Mouse (Mus musculus): ENCODE measurements around the gene Thada. TPM values are rescaled to one million over a fixed set of nuclear protein-coding genes. Genes with fewer than 3 reads are reported as not detected.

Gene Thada
- polyA plus RNA-seq, 2 experiments: 2.0 to 2.5 TPM

DNA sequence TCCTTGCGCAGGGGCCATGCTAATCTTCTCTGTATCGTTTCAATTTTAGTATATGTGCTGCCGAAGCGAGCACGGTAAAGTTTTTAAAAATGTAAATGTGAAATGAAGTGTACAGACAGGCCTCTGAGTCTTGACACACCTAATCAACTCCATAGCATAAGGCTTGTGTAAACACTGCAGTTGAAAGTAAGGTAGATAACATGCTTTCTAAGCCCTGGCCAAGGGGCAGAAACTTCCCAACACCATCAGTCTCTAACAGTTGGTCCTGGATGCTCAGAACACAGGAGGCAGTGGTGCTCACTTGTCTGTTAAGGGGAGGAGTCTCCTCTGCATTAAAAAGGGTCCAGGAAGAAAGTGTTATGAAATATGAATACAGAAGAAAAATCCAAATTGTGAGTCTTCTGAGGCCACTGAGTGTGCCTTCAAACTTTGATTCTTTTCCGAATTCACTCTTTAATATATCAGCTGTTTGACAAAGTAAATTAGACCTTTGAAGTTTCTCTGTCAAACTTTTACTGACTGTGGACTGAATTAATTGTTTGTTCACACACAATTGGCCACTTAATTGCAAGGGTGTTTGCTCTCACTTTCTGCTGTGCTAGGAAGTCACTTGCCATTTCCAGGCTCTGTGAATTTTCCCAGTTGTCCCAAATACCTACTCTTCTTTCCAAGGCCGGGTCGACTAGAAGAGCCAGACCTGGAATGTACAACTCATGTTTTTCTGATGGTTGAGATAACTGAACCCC lies 178.2 kb downstream of the Thada start:
- no peaks in the 10 kb centered on the region for H3K27me3 ChIP-seq (ENCODE audit: control insufficient read depth, insufficient read depth, low read length)
- H3K9me3 ChIP-seq (ENCODE audit: control insufficient read depth, low read length): no peaks in the 10 kb centered on the region
- ATAC-seq (ENCODE audit: insufficient read depth) (no peak), DNase-seq (ENCODE audit: low read depth in 3 of 3, low spot score in 3 of 3) (no peak)
- no peak overlapping the region for H3K27ac ChIP-seq
- H3K9ac ChIP-seq (replicated peaks): no peak overlapping the region
- no peaks in the 10 kb centered on the region for H3K36me3 ChIP-seq (replicated peaks; ENCODE audit: control insufficient read depth, insufficient read depth, low read depth)
- 78% methylated on average over 8 of the region's 8 CpGs for WGBS (ENCODE audit: insufficient replicate concordance)
- H3K4me3 ChIP-seq (ENCODE audit: insufficient read depth in 1 of 2, low read depth in 2 of 2, low read length in 2 of 2): no peak overlapping the region
- peaks cover 0 to 3% of the 10 kb centered on the region in 2 experiments; a peak in 1 of 4 replicates for H3K4me1 ChIP-seq (replicated peaks; ENCODE audit: control insufficient read depth in 2 of 2, insufficient read depth in 2 of 2, low read length in 1 of 2)
- no peak overlapping the region for H3K4me2 ChIP-seq (ENCODE audit: low read depth)
- TF ChIP-seq CTCF (IDR thresholded peaks at IDR 0.05; ENCODE audit: low read depth) (no peak), EP300 (IDR thresholded peaks at IDR 0.05; ENCODE audit: low read depth) (no peak)

DNA sequence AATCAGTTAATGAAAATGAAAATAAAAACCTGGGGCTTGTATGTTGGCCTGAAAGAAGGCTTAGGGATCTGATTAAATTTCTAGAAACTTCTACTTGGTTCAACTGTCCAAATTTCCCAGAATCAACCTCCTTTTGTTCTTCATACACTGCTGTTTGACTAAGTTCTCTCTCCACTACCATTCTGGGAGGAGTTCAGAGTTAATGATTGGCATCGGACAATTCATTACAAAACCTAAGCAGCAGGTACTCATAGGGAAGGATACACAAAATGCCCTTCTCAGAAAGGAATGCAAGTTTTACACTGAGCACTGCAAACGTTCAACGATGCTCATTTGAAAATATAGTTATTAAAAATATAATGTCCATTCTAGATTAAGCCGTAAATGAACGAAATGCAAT lies 179.5 kb downstream of the Thada start:
- peaks cover 3 to 6% of the 10 kb centered on the region in 2 experiments; a peak in 1 of 4 replicates for H3K4me1 ChIP-seq (replicated peaks; ENCODE audit: control insufficient read depth in 2 of 2, insufficient read depth in 2 of 2, low read length in 1 of 2)
- H3K9ac ChIP-seq (replicated peaks): no peak overlapping the region
- ATAC-seq (ENCODE audit: insufficient read depth): no peak
- no peak overlapping the region for H3K4me2 ChIP-seq (ENCODE audit: low read depth)
- no peak overlapping the region for H3K27ac ChIP-seq
- TF ChIP-seq CTCF (IDR thresholded peaks at IDR 0.05; ENCODE audit: low read depth): no peak
- no peak for TF ChIP-seq EP300 (IDR thresholded peaks at IDR 0.05; ENCODE audit: low read depth)
- H3K27me3 ChIP-seq (ENCODE audit: control insufficient read depth, insufficient read depth, low read length): no peaks in the 10 kb centered on the region
- no peaks in the 10 kb centered on the region for H3K9me3 ChIP-seq (ENCODE audit: control insufficient read depth, low read length)
- H3K36me3 ChIP-seq (replicated peaks; ENCODE audit: control insufficient read depth, insufficient read depth, low read depth): no peaks in the 10 kb centered on the region
- DNase-seq (ENCODE audit: low read depth in 3 of 3, low spot score in 3 of 3): no peak
- H3K4me3 ChIP-seq (ENCODE audit: insufficient read depth in 1 of 2, low read depth in 2 of 2, low read length in 2 of 2): no peak overlapping the region
- WGBS (ENCODE audit: insufficient replicate concordance): 82% methylated on average over 5 of the region's 5 CpGs

DNA sequence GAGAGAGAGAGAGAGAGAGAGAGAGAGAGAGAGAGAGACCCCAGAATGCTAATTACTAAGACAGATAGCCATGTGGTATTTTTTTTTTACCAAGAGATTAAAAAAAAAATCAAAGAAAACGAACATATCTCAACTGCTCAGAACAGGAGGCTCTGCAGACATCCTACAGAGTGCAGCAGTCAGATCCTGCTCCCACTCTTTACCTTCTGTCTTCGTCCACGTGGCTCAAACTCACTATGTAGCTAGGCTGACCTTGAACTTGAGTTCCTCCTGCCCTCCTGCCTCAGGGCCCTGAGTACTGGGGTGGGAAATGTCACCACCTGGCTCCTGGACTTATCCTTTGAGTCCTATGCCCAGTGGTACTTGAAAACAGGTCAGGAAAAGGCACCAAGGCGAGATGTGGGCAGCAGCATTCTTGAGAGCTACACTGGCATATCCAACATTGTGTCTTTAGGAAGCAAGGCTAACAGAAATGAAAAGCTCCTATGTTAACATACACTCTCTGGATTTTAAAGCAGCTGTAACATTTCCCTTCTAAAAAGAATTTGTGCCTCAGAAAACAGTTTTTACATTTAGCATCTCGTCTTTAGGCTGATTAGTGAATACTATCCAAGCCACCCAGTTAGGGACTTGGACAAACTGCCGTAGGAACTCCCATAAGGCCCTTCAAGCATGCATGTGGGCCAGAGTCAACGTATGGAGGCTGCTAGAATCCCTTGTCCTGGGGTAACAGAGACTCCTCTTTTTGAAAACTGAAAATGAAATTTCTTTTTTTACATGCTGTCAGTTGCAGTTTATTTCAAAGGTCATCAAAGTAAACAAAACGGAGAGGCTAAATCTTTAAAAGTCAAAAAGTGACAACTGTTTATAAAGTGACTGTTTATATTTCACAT lies 183.4 kb downstream of the Thada start:
- H3K27me3 ChIP-seq (ENCODE audit: control insufficient read depth, insufficient read depth, low read length): no peaks in the 10 kb centered on the region
- H3K9me3 ChIP-seq (ENCODE audit: control insufficient read depth, low read length): no peaks in the 10 kb centered on the region
- no peak for ATAC-seq (ENCODE audit: insufficient read depth)
- no peaks in the 10 kb centered on the region for H3K36me3 ChIP-seq (replicated peaks; ENCODE audit: control insufficient read depth, insufficient read depth, low read depth)
- H3K4me3 ChIP-seq (ENCODE audit: insufficient read depth in 1 of 2, low read depth in 2 of 2, low read length in 2 of 2): no peak overlapping the region
- whole genome bisulfite sequencing (ENCODE audit: insufficient replicate concordance): 65% methylated on average over 8 of the region's 8 CpGs
- no peak overlapping the region for H3K4me2 ChIP-seq (ENCODE audit: low read depth)
- no peak overlapping the region for H3K9ac ChIP-seq (replicated peaks)
- no peak overlapping the region for H3K27ac ChIP-seq
- no peak for DNase-seq (ENCODE audit: low read depth in 3 of 3, low spot score in 3 of 3)
- TF ChIP-seq CTCF (IDR thresholded peaks at IDR 0.05; ENCODE audit: low read depth) (no peak), EP300 (IDR thresholded peaks at IDR 0.05; ENCODE audit: low read depth) (no peak)
- peaks cover 3% of the 10 kb centered on the region in 2 experiments; a peak in 1 of 4 replicates for H3K4me1 ChIP-seq (replicated peaks; ENCODE audit: control insufficient read depth in 2 of 2, insufficient read depth in 2 of 2, low read length in 1 of 2)

DNA sequence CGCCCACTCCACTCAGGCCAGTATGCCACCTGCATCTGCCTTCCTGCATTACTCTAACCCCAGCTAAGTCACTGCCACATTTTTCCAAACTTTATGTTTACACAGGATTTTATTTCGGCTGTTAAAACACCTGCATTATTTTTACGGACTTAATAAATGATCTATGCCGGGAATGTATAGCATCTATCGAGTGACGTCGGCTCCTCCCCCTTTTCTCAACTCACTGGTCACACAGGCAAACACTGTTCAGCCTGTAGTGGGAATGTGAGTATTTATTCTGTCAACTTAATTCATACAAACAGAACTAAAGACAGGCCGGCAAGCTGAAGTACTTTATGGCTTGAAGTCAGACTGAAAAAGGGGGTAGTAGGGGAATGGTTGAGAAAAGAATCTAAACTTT lies 187.0 kb downstream of the Thada start:
- H3K27ac ChIP-seq: no peak overlapping the region
- TF ChIP-seq EP300 (IDR thresholded peaks at IDR 0.05; ENCODE audit: low read depth) (no peak), CTCF (IDR thresholded peaks at IDR 0.05; ENCODE audit: low read depth) (no peak)
- H3K36me3 ChIP-seq (replicated peaks; ENCODE audit: control insufficient read depth, insufficient read depth, low read depth): no peaks in the 10 kb centered on the region
- H3K4me2 ChIP-seq (ENCODE audit: low read depth): no peak overlapping the region
- no peak overlapping the region for H3K4me3 ChIP-seq (ENCODE audit: insufficient read depth in 1 of 2, low read depth in 2 of 2, low read length in 2 of 2)
- no peak for ATAC-seq (ENCODE audit: insufficient read depth)
- 85% methylated on average over 8 of the region's 8 CpGs for WGBS (ENCODE audit: insufficient replicate concordance)
- H3K9ac ChIP-seq (replicated peaks): no peak overlapping the region
- peaks cover 3 to 8% of the 10 kb centered on the region in 2 experiments; a peak in 1 of 4 replicates for H3K4me1 ChIP-seq (replicated peaks; ENCODE audit: control insufficient read depth in 2 of 2, insufficient read depth in 2 of 2, low read length in 1 of 2)
- H3K27me3 ChIP-seq (ENCODE audit: control insufficient read depth, insufficient read depth, low read length): no peaks in the 10 kb centered on the region
- H3K9me3 ChIP-seq (ENCODE audit: control insufficient read depth, low read length): no peaks in the 10 kb centered on the region
- no peak for DNase-seq (ENCODE audit: low read depth in 3 of 3, low spot score in 3 of 3)
